In the genomic region with DNA sequence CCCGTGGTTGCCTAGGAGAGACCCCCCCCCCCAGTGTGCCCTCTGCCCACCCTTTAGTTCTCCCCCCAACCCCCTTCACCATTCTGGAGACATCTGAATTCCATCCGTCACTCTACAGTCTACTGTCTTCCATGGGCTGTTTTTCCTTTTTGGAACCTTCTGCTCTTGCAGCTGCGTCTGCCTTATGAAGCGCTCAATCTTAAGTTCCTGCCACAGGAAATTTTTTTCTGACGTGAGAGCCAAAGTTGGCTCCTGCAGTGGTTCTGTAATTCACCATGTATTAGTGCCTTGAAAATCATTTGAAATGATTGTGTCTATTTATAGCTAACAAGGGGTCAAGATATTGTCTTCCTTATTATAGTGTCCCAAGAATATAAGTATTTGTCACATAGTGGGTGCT, we compare ENCODE assay signal across 7 mouse cellular contexts. TPM values are rescaled to one million over a fixed set of nuclear protein-coding genes. Genes with fewer than 3 reads are reported as not detected.
A peak's percentile ranks its signal among the peaks of the same experiment; 100 is the strongest.
DNase-seq lines count a peak whose midpoint lies in the region; ATAC-seq lines count a peak whose summit lies in the region.

No protein-coding gene starts in this region.

- H3K27me3 ChIP-seq in neural tube, embryonic 11.5 days (ENCODE audit: control insufficient read depth, insufficient read depth, low read length), result no peaks in the 10 kb centered on the region
- no peaks in the 10 kb centered on the region for H3K27me3 ChIP-seq in forebrain, embryonic 16.5 days (replicated peaks; ENCODE audit: control insufficient read depth, insufficient read depth, low read length)
- H3K27me3 ChIP-seq in liver, embryonic 13.5 days, result peaks cover 10% of the 10 kb centered on the region; the same call in 1 of the 2 replicates
- no peaks in the 10 kb centered on the region for H3K27me3 ChIP-seq in stomach, embryonic 16.5 days (ENCODE audit: control insufficient read depth, insufficient read depth, low read length)

- 78% methylated on average over 5 of the region's 5 CpGs for WGBS in neural tube, embryonic 11.5 days
- WGBS in forebrain, embryonic 16.5 days, result 56% methylated on average over 5 of the region's 5 CpGs
- WGBS in liver, embryonic 13.5 days (ENCODE audit: insufficient replicate concordance), result 69% methylated on average over 5 of the region's 5 CpGs
- 55% methylated on average over 5 of the region's 5 CpGs for WGBS in stomach, embryonic 16.5 days

- ATAC-seq in neural tube, embryonic 11.5 days (ENCODE audit: insufficient read depth, low FRiP score, low TSS enrichment), result no peak
- ATAC-seq in forebrain, embryonic 16.5 days, result no peak
- no peak for ATAC-seq in liver, embryonic 13.5 days (ENCODE audit: low read depth)
- no peak for ATAC-seq in stomach, embryonic 16.5 days (ENCODE audit: insufficient read depth, low FRiP score)

- no peaks in the 10 kb centered on the region for H3K9me3 ChIP-seq in neural tube, embryonic 11.5 days (ENCODE audit: control insufficient read depth, low read length)
- H3K9me3 ChIP-seq in forebrain, embryonic 16.5 days (ENCODE audit: control insufficient read depth, low read length), result no peaks in the 10 kb centered on the region
- H3K9me3 ChIP-seq in liver, embryonic 13.5 days (replicated peaks), result no peaks in the 10 kb centered on the region
- no peaks in the 10 kb centered on the region for H3K9me3 ChIP-seq in stomach, embryonic 16.5 days (replicated peaks; ENCODE audit: control insufficient read depth, low read length)

- H3K9ac ChIP-seq in neural tube, embryonic 11.5 days (ENCODE audit: low read length), result no peak overlapping the region
- H3K9ac ChIP-seq in forebrain, embryonic 16.5 days (replicated peaks; ENCODE audit: low read depth, low read length), result no peak overlapping the region
- peak overlapping the region; percentile 86 for H3K9ac ChIP-seq in liver, embryonic 13.5 days
- peak overlapping the region; percentile 82 for H3K9ac ChIP-seq in stomach, embryonic 16.5 days (ENCODE audit: low read length)

- H3K4me3 ChIP-seq in neural tube, embryonic 11.5 days (ENCODE audit: low read depth, low read length), result no peak overlapping the region
- H3K4me3 ChIP-seq in forebrain, embryonic 16.5 days (replicated peaks; ENCODE audit: low read length), result peak overlapping the region; percentile 63
- peak overlapping the region; percentile 68 for H3K4me3 ChIP-seq in liver, embryonic 13.5 days (replicated peaks)
- H3K4me3 ChIP-seq in stomach, embryonic 16.5 days (replicated peaks; ENCODE audit: low read length), result peak overlapping the region; percentile 55

- H3K4me2 ChIP-seq in neural tube, embryonic 11.5 days (ENCODE audit: low read depth), result peak overlapping the region; percentile 48; the same call in 1 of the 2 replicates
- H3K4me2 ChIP-seq in forebrain, embryonic 16.5 days (ENCODE audit: low read length), result peak overlapping the region; percentile 95
- peak overlapping the region; percentile 98 for H3K4me2 ChIP-seq in liver, embryonic 13.5 days
- H3K4me2 ChIP-seq in stomach, embryonic 16.5 days (ENCODE audit: low read depth, low read length), result peak overlapping the region; percentile 89

- H3K36me3 ChIP-seq in neural tube, embryonic 11.5 days (ENCODE audit: control insufficient read depth, insufficient read depth, low read length), result peaks cover 3% of the 10 kb centered on the region
- H3K36me3 ChIP-seq in forebrain, embryonic 16.5 days (ENCODE audit: control insufficient read depth, insufficient read depth), result peaks cover 14% of the 10 kb centered on the region
- H3K36me3 ChIP-seq in liver, embryonic 13.5 days, result peaks cover 34% of the 10 kb centered on the region
- peaks cover 7% of the 10 kb centered on the region for H3K36me3 ChIP-seq in stomach, embryonic 16.5 days (ENCODE audit: control insufficient read depth, insufficient read depth, low read length)

- DNase-seq in neural tube, embryonic 11.5 days (ENCODE audit: low spot score), result no peak
- DNase-seq in neural tube, embryonic 10.5 days (ENCODE audit: extremely low spot score, low spot score), result no peak
- no peak for DNase-seq in liver, embryonic 13.5 days
- no peak for DNase-seq in left cerebral cortex, adult 8-10 months (ENCODE audit: low spot score in 2 of 2)
- DNase-seq in B cell, adult 2 months, result no peak

- peaks cover 12% of the 10 kb centered on the region for H3K4me1 ChIP-seq in neural tube, embryonic 11.5 days (ENCODE audit: control insufficient read depth, insufficient read depth, low read length)
- peaks cover 17% of the 10 kb centered on the region for H3K4me1 ChIP-seq in forebrain, embryonic 16.5 days (replicated peaks; ENCODE audit: control insufficient read depth, insufficient read depth, low read length)
- peaks cover 58% of the 10 kb centered on the region for H3K4me1 ChIP-seq in liver, embryonic 13.5 days (replicated peaks)
- H3K4me1 ChIP-seq in stomach, embryonic 16.5 days (ENCODE audit: control insufficient read depth, insufficient read depth, low read length), result peaks cover 13% of the 10 kb centered on the region

- H3K27ac ChIP-seq in neural tube, embryonic 11.5 days (ENCODE audit: low read depth, low read length), result no peak overlapping the region
- peak overlapping the region; percentile 90; the same call in 1 of the 2 replicates for H3K27ac ChIP-seq in forebrain, embryonic 16.5 days (ENCODE audit: low read length)
- H3K27ac ChIP-seq in liver, embryonic 13.5 days, result no peak overlapping the region
- H3K27ac ChIP-seq in stomach, embryonic 16.5 days (ENCODE audit: low read length), result peak overlapping the region; percentile 91

RNA-seq across cellular contexts. Expression of gene Kank3, which starts 6.3 kb away (rescaled TPM):
- polyA plus RNA-seq in neural tube, embryonic 11.5 days (2014; fragmentation: Nextera tagmentation; extraction: Ambion mirVana), result 23.5 TPM in 2 replicates
- 40.5 and 45.4 TPM in 2 replicates for polyA plus RNA-seq in forebrain, embryonic 16.5 days (2015; fragmentation: Nextera tagmentation; extraction: Ambion mirVana)
- polyA plus RNA-seq in liver, embryonic 13.5 days (2015; fragmentation: Nextera tagmentation; extraction: Ambion mirVana), result 8.1 and 8.9 TPM in 2 replicates
- 24.8 and 29.0 TPM in 2 replicates for polyA plus RNA-seq in stomach, embryonic 16.5 days (2015; fragmentation: Nextera tagmentation; extraction: Ambion mirVana)
- total RNA-seq in left cerebral cortex, adult 8-10 months (2022), result 10 to 100 TPM; 27.6 to 33.8 (median 31.5) TPM

RNA-seq across cellular contexts. Expression of gene Rps28, which starts 7.8 kb away (rescaled TPM):
- polyA plus RNA-seq in neural tube, embryonic 11.5 days (2014; fragmentation: Nextera tagmentation; extraction: Ambion mirVana), result 813 and 863 TPM in 2 replicates
- polyA plus RNA-seq in forebrain, embryonic 16.5 days (2015; fragmentation: Nextera tagmentation; extraction: Ambion mirVana), result 480 and 560 TPM in 2 replicates
- 614 and 696 TPM in 2 replicates for polyA plus RNA-seq in liver, embryonic 13.5 days (2015; fragmentation: Nextera tagmentation; extraction: Ambion mirVana)
- 740 and 935 TPM in 2 replicates for polyA plus RNA-seq in stomach, embryonic 16.5 days (2015; fragmentation: Nextera tagmentation; extraction: Ambion mirVana)
- 100 to 1,000 TPM; 672 to 810 (median 775) TPM for total RNA-seq in left cerebral cortex, adult 8-10 months (2022)

RNA-seq across cellular contexts. Expression of gene Ndufa7, which starts 7.8 kb away (rescaled TPM):
- 432 and 435 TPM in 2 replicates for polyA plus RNA-seq in neural tube, embryonic 11.5 days (2014; fragmentation: Nextera tagmentation; extraction: Ambion mirVana)
- 386 and 402 TPM in 2 replicates for polyA plus RNA-seq in forebrain, embryonic 16.5 days (2015; fragmentation: Nextera tagmentation; extraction: Ambion mirVana)
- polyA plus RNA-seq in liver, embryonic 13.5 days (2015; fragmentation: Nextera tagmentation; extraction: Ambion mirVana), result 250 and 284 TPM in 2 replicates
- 442 and 446 TPM in 2 replicates for polyA plus RNA-seq in stomach, embryonic 16.5 days (2015; fragmentation: Nextera tagmentation; extraction: Ambion mirVana)
- total RNA-seq in left cerebral cortex, adult 8-10 months (2022), result 100 to 1,000 TPM; 193 to 206 (median 201) TPM

RNA-seq across cellular contexts. Expression of gene Cd320, which starts 26.3 kb away (rescaled TPM):
- polyA plus RNA-seq in neural tube, embryonic 11.5 days (2014; fragmentation: Nextera tagmentation; extraction: Ambion mirVana), result 72.6 and 79.1 TPM in 2 replicates
- 55.5 and 62.0 TPM in 2 replicates for polyA plus RNA-seq in forebrain, embryonic 16.5 days (2015; fragmentation: Nextera tagmentation; extraction: Ambion mirVana)
- 19.9 and 22.0 TPM in 2 replicates for polyA plus RNA-seq in liver, embryonic 13.5 days (2015; fragmentation: Nextera tagmentation; extraction: Ambion mirVana)
- polyA plus RNA-seq in stomach, embryonic 16.5 days (2015; fragmentation: Nextera tagmentation; extraction: Ambion mirVana), result 52.0 and 54.0 TPM in 2 replicates
- total RNA-seq in left cerebral cortex, adult 8-10 months (2022), result 10 to 100 TPM; 23.3 to 27.1 (median 24.8) TPM

RNA-seq across cellular contexts. Expression of gene Angptl4, which starts 35.0 kb away (rescaled TPM):
- polyA plus RNA-seq in neural tube, embryonic 11.5 days (2014; fragmentation: Nextera tagmentation; extraction: Ambion mirVana), result 14.9 and 18.6 TPM in 2 replicates
- 15.5 and 16.2 TPM in 2 replicates for polyA plus RNA-seq in forebrain, embryonic 16.5 days (2015; fragmentation: Nextera tagmentation; extraction: Ambion mirVana)
- 18.9 and 20.2 TPM in 2 replicates for polyA plus RNA-seq in liver, embryonic 13.5 days (2015; fragmentation: Nextera tagmentation; extraction: Ambion mirVana)
- polyA plus RNA-seq in stomach, embryonic 16.5 days (2015; fragmentation: Nextera tagmentation; extraction: Ambion mirVana), result 25.8 and 30.7 TPM in 2 replicates
- 1 to 10 TPM; 2.3 to 3.2 (median 2.5) TPM for total RNA-seq in left cerebral cortex, adult 8-10 months (2022)

Comparison
In these comparisons a context has a peak if more than half of its experiments do, and no peak if none do; other contexts are left out.
1. H3K27ac ChIP-seq: peak in forebrain, embryonic 16.5 days (single experiment) and stomach, embryonic 16.5 days (single experiment); none in neural tube, embryonic 11.5 days (single experiment) and liver, embryonic 13.5 days (single experiment).
2. H3K4me2 ChIP-seq: peak in every context shown above with its lines; median percentile 98 in liver, embryonic 13.5 days; 95 in forebrain, embryonic 16.5 days; 89 in stomach, embryonic 16.5 days; 48 in neural tube, embryonic 11.5 days.
3. H3K9ac ChIP-seq: peak in liver, embryonic 13.5 days (single experiment) and stomach, embryonic 16.5 days (single experiment); none in neural tube, embryonic 11.5 days (single experiment) and forebrain, embryonic 16.5 days (single experiment).